Mouse (Mus musculus) Muller cell, postnatal 12 days (primary cell): ENCODE measurements at regions not wholly inside any gene's neighbourhood (a gene's known extent, or its start where the extent isn't known, plus 50 kb on each side); places are given as distances from the start of the nearest gene placed in this dataset.

ENCODE experiments used
- DNase-seq: peaks from one replicate; pipeline ENCODE4 v3.0.0-alpha.2; 2015; ENCODE audit errors: inconsistent ontology term

DNA sequence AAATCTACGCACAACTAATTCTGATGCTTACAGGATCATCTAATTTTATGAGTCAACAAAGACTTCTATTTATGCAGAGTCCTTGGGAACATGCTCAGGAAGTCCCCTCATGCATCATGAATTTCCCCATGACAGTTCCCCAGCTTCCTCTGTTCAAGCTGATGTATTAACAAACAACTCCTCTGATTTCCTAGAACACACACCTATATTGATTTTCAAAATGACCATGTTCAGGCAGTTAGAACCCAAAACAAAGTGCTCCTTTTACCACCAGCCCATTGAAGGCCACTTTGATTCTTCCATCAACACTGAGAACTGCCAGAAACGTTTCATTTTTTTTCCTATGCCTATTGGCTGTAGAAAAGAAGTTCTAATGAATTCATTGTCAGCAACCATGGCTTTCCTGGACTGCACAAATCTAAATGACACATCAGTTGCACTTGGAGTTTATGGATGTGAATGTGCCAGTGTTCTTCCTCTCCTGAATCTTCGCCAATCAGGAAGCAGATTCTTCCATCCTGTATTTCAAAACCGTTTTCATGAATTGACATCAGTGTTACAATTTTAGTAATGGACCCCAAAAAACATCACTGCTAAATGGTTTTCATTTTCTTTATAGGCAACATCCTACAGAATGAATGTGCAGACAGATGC lies 1435.3 kb upstream of the Gm12353 start:
- no peak for DNase-seq

DNA sequence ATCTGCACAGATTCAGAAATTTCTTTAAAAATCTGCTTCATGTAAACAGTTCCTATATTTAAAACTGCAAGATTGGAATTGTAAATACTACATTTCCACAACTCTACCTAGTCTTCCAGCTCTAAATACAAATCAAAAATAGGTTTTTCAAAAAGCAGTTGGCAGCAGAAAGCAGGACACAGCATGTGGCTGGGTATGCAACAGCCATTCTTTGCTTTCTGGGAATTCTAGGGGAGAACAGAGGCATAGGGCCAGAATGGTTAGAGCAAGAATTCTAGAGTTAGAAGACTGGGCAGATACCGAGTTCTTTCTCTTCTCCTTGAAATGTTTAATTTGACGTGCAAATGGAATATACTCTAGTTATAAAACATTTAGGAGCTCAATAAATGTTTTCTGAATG lies 1434.4 kb upstream of the Gm12353 start:
- DNase-seq = peak; percentile 5

GRCm38 (mm10) chr4:18180870-18181447 lies 1424.3 kb upstream of the Gm12353 start:
- DNase-seq = no peak
